27 mouse cellular contexts compared by ENCODE assay signal in the genomic region with DNA sequence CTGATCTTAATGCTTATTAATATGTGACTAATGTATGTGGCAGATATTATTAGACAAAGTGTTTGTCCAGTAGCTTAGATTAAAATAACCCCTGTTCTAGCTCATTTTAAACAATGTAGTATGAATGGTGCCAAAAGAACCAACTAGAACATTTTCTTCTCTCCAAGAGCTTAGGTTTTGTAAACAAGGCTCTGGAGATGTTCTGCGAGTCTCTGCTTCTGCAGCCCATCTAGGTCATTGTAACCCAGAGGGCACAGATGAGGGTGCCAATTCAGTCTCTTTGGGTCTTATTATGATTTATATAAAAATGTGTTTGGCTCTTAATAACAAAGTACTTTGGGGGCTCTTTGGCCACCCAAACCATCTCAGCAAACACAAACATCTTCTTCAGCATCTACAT. TPM values are rescaled to one million over a fixed set of nuclear protein-coding genes. Genes with fewer than 3 reads are reported as not detected.
DNase-seq lines count a peak whose midpoint lies in the region; ATAC-seq and TF ChIP-seq lines count a peak whose summit lies in the region.
"Had no signal": no experiment of that assay in that cellular context is flagged by ENCODE, and none has a peak within 500 bp of the region (broad histone marks: within the 10 kb centered on the region; RNA-seq: fewer than 3 reads in every experiment).

No protein-coding gene starts in this region.

- H3K27me3 ChIP-seq in liver, adult 2 months (ENCODE audit: control insufficient read depth, insufficient read depth, low read length): no peaks in the 10 kb centered on the region
- no peaks in the 10 kb centered on the region for H3K27me3 ChIP-seq in liver, postnatal 0 days (ENCODE audit: insufficient read depth, low read length)
- H3K27me3 ChIP-seq: embryonic facial prominence, embryonic 13.5 days; forebrain, embryonic 12.5 days; forebrain, embryonic 15.5 days; heart, embryonic 12.5 days; heart, embryonic 15.5 days had no signal

- no peak overlapping the region for H3K4me3 ChIP-seq in gastrocnemius, adult 2 months
- no peak overlapping the region for H3K4me3 ChIP-seq in liver, adult 2 months (ENCODE audit: insufficient read depth, low read depth, low read length)
- H3K4me3 ChIP-seq in liver, postnatal 0 days (ENCODE audit: low read depth, low read length): no peak overlapping the region
- H3K4me3 ChIP-seq: embryonic facial prominence, embryonic 10.5 days; embryonic facial prominence, embryonic 13.5 days; erythroblast, embryonic 14.5 days; forebrain, embryonic 12.5 days; forebrain, embryonic 15.5 days; heart, embryonic 12.5 days; heart, embryonic 15.5 days had no signal

- no peak for TF ChIP-seq CTCF in gastrocnemius, adult 2 months (IDR thresholded peaks at IDR 0.05)
- no peak for TF ChIP-seq CTCF in liver, adult 2 months (IDR thresholded peaks at IDR 0.05; ENCODE audit: low read depth, low read length)
- TF ChIP-seq CTCF in liver, postnatal 0 days (IDR thresholded peaks at IDR 0.05; ENCODE audit: low read depth): no peak

- peaks cover 36% of the 10 kb centered on the region; the same call in 1 of the 2 replicates for H3K79me2 ChIP-seq in liver, adult 2 months (ENCODE audit: control insufficient read depth, insufficient read depth, low read length)

- no peak for TF ChIP-seq EP300 in liver, postnatal 0 days (IDR thresholded peaks at IDR 0.05; ENCODE audit: low read depth)

- no peak for ATAC-seq in liver, postnatal 0 days
- ATAC-seq: activated CD4-positive, CD25-positive, alpha-beta regulatory T cell, adult 4 months; forebrain, embryonic 15.5 days; hindbrain, postnatal 0 days had no signal

- intact Hi-C loops in gastrocnemius, adult 2 months (cut with DNase I): no loop called here

- H3K9ac ChIP-seq in liver, adult 2 months (ENCODE audit: low read depth, low read length): no peak overlapping the region
- no peak overlapping the region for H3K9ac ChIP-seq in liver, postnatal 0 days (replicated peaks)
- H3K9ac ChIP-seq: embryonic facial prominence, embryonic 13.5 days; forebrain, embryonic 12.5 days; forebrain, embryonic 15.5 days; heart, embryonic 12.5 days; heart, embryonic 15.5 days; hindbrain, embryonic 14.5 days had no signal

- peaks cover 65% of the 10 kb centered on the region for H3K4me1 ChIP-seq in liver, adult 2 months (ENCODE audit: control insufficient read depth, insufficient read depth, low read length)
- H3K4me1 ChIP-seq in liver, postnatal 0 days (ENCODE audit: insufficient read depth): peaks cover 15% of the 10 kb centered on the region

- peaks cover 45% of the 10 kb centered on the region for H3K36me3 ChIP-seq in liver, adult 2 months (ENCODE audit: control insufficient read depth, insufficient read depth, low read length)
- H3K36me3 ChIP-seq in liver, postnatal 0 days (replicated peaks; ENCODE audit: insufficient read depth, low read length): no peaks in the 10 kb centered on the region
- H3K36me3 ChIP-seq: embryonic facial prominence, embryonic 10.5 days; embryonic facial prominence, embryonic 13.5 days; forebrain, embryonic 12.5 days; forebrain, embryonic 15.5 days; heart, embryonic 12.5 days; heart, embryonic 15.5 days had no signal

- 26% methylated on average over 1 of the region's 1 CpGs for WGBS in liver, adult 2 months
- 59% methylated on average over 1 of the region's 1 CpGs for WGBS in liver, postnatal 0 days (ENCODE audit: insufficient replicate concordance)

- H3K9me3 ChIP-seq in liver, postnatal 0 days (ENCODE audit: low read length): no peaks in the 10 kb centered on the region
- H3K9me3 ChIP-seq: embryonic facial prominence, embryonic 10.5 days; embryonic facial prominence, embryonic 13.5 days; forebrain, embryonic 12.5 days; forebrain, embryonic 15.5 days; heart, embryonic 12.5 days; heart, embryonic 15.5 days had no signal

- no peak for TF ChIP-seq POLR2A in liver, adult 2 months (IDR thresholded peaks at IDR 0.05; ENCODE audit: extremely low read depth, insufficient read depth, low read length)

- no peak for DNase-seq in gastrocnemius, adult 2 months
- no peak for DNase-seq in gastrocnemius, postnatal 4 days (ENCODE audit: low spot score in 2 of 2)
- DNase-seq in liver, adult 2 months (ENCODE audit: extremely low read depth, low read depth, low spot score): peak; percentile 71
- no peak for DNase-seq in liver, postnatal 0 days
- peak; percentile 38 for DNase-seq in lung, postnatal 36 days
- DNase-seq in lung, postnatal 4 days: no peak
- no peak for DNase-seq in cerebellum, postnatal 25 days
- DNase-seq: adrenal gland, postnatal 36 days; cerebellum, adult 11 months; cerebellum, adult 2 months; cerebellum, adult 9-11 months; cerebellum, postnatal 36 days; embryo, embryonic 11 days; gastrocnemius, postnatal 10 days; gastrocnemius, postnatal 36 days; heart, adult 11 months; heart, postnatal 4 days had no signal

- peak overlapping the region; percentile 95 for H3K27ac ChIP-seq in gastrocnemius, adult 2 months
- H3K27ac ChIP-seq in liver, adult 2 months (replicated peaks; ENCODE audit: insufficient read depth, low read depth, low read length): no peak overlapping the region
- no peak overlapping the region for H3K27ac ChIP-seq in liver, postnatal 0 days (ENCODE audit: low read depth)
- H3K27ac ChIP-seq: embryonic facial prominence, embryonic 10.5 days; embryonic facial prominence, embryonic 13.5 days; forebrain, embryonic 12.5 days; forebrain, embryonic 15.5 days; hindbrain, embryonic 14.5 days; hindbrain, postnatal 0 days had no signal

- H3K4me2 ChIP-seq in liver, postnatal 0 days (ENCODE audit: low read depth, low read length): no peak overlapping the region
- H3K4me2 ChIP-seq: embryonic facial prominence, embryonic 13.5 days; forebrain, embryonic 12.5 days; forebrain, embryonic 15.5 days; heart, embryonic 12.5 days; heart, embryonic 15.5 days; hindbrain, embryonic 14.5 days had no signal

RNA-seq across cellular contexts. Expression of gene Fam214a, which starts 17.9 kb away (rescaled TPM):
- total RNA-seq in gastrocnemius, adult 2 months (2021): 10 to 100 TPM; 21.0 to 29.4 TPM
- total RNA-seq in gastrocnemius, postnatal 4 days (2021): 10 to 100 TPM; 23.7 to 36.8 TPM
- total RNA-seq in liver, adult 2 months (2014; rRNA removed): 67.5 and 116 TPM in 2 replicates
- polyA plus RNA-seq in liver, adult 2 months (2012; rRNA removed): 14.5 and 23.1 TPM in 2 replicates
- polyA plus RNA-seq in liver, postnatal 0 days (2015; fragmentation: Nextera tagmentation; extraction: Ambion mirVana): 4.8 and 6.4 TPM in 2 replicates
- polyA plus RNA-seq: erythroblast, embryonic 14.5 days had no signal

Comparison
In these comparisons a context has a peak if more than half of its experiments do, and no peak if none do; other contexts are left out.
1. DNase-seq: peak in liver, adult 2 months (single experiment) and lung, postnatal 36 days (single experiment); none in gastrocnemius, adult 2 months (single experiment), gastrocnemius, postnatal 4 days (0 of 2), liver, postnatal 0 days (single experiment), lung, postnatal 4 days (0 of 2) and cerebellum, postnatal 25 days (0 of 2).